Mouse (Mus musculus): ENCODE results near the gene Mgrn1.

Gene Mgrn1

DNA sequence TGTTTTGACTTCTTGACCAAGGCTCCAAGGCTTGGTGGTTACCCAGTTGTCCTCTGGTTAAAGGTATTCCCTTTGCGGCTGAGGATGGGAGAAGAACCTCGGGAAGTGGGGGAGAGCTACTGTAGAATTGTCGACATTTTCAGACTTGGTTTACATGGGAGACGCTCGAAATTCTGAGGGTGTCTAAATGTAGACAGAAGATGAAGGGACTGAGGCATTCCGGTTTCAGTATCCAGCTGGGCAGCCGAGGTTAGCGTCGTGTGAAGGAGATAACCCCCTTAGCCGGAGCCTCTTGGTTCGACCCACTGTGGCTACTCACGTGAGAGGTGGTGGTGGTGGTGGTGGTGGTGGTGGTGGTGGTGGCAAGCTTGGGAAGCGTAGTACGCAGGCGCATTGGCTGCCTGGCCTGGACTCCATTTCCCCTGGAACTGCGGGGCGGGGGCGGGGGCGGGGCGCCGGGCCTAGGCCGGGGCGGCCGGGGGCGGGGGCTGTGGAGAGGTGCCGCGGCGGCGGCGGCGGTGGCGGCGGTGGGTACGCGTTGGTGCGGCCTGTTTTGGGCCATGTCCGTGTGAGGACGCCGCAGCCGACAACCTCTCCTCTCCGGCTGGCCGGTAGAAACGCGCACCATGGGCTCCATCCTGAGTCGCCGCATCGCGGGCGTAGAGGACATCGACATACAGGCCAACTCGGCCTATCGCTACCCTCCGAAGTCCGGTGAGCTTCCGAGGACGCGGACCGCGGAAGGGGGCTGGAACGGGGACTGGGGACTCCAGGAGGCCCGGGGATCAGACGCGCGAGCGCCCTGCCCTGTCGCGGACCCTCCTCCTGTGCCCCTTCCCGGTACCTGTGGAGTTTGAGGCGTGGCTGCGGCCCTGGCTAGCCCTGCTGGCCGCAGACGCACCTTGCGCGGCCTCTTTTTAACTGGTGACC, at the start of gene Mgrn1:
Gene Mgrn1 (plus strand): TSS at position 490 of the 930 bp plus-strand sequence.
- peak; percentile 88 for DNase-seq

DNA sequence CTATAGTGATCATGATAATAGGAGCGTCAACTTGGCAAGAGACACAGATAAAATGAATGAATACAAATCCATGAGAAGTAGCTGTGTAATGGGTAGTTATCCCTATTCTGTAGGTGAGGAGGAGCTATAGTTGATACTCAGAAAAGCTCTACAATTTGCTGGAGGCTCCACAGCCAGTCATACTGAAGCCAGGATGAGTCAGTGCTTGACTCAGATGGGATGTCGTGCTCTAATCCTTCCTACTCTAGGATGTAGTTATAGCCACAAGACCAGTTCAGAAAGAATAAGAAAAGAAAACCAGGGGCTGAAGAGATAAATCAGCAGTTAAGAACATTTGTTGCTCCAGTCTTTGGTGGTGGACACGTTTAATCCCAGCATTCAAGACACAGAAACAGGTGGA, 48.4 kb upstream of the Mgrn1 start:
- no peak for DNase-seq

DNA sequence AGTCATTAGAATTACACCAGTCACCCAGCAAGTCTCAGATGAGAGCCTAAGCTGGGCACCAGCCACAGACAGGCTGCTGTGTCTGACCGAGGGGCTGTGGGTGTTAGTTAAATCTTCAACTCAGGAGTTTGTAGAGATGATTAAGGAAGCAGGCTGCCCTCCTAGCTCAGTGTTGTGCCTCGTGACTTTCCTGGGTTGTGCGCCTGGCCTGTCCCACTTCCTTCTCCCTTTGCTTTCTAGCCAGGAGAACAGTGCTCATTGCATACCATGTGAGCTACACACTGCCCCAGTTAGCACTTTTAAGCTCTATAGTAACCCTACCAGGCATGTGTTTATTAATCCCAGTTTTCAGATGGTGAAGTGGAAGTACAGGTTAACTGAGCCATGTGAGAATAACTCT, 46.5 kb upstream of the Mgrn1 start:
- DNase-seq = no peak

DNA sequence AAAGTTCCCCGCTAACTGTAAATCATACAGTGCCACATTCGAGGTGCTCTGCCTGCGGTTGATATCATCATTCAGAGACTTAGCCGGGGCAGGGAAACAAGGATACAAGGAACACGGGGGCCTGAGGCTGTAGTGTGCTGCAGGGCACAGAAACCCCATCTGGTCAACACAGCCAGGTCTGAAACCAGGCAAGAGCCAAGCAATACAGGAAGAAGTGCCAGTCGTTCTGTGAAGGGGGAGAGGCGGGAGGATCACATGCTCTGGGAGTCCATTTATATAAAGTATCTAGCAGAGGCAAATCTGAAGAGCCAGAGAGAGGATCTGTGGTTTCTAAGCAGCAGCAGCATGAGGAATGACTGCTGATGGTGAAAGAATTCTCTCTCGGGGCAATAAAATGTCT, 45.8 kb upstream of the Mgrn1 start:
- no peak for DNase-seq

DNA sequence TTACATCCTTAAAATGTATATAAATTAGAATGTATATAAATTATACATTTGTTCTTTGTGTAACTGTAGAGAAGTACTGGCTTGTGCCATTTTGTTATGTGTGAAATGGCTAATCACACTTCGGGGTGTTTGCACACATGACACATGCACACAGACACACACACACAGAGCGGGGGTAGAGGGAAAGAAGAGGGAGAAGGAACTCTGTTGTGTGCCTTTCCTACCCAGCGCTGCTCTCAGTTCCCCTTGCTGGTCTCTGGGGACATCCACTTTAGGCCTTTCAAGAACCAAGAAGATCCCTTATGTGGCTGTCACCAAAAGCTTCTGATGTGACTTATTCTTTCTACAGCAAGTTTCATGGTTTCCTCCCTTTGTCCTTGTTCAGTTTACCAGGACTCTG, 39.0 kb upstream of the Mgrn1 start:
- no peak for DNase-seq

DNA sequence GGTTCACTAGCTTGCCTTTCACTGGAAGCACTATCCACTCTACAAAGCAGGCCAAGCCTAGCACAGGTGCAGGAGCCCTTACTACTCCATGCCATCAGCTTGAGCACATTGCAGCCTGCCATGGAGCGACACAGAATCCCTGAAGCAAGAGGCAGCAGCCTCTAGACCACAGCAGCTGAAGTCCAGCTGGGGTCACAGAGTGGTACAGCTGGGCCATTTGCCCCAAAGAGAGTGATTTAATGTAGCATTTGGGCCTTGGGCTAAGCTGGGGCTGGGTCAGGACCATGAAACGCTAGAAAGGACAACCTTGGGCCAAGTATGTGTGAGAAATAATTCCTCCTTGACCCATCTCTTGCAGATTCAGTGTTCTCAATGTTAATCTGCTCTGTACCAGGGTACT, 38.0 kb upstream of the Mgrn1 start:
- no peak for DNase-seq

DNA sequence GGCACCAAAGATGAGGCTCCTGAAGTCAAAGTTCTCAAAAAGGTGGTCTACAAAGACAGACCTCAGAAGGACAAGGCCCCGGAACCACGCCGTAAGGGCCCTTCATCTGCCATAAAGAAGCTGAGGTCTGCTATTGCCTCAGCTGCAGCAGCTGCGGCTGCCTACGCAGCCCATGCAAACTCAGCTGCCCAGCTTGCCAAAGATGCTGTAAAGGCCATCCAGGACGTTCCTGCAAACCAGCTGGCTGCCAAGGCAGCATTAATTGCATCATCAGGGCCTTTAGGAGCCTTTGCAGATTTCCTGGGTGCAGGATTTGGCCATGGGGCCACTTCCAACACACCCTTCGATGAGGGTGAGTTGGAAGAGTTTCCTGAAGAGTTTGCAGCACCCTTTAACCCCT, 35.7 kb upstream of the Mgrn1 start:
- no peak for DNase-seq

DNA sequence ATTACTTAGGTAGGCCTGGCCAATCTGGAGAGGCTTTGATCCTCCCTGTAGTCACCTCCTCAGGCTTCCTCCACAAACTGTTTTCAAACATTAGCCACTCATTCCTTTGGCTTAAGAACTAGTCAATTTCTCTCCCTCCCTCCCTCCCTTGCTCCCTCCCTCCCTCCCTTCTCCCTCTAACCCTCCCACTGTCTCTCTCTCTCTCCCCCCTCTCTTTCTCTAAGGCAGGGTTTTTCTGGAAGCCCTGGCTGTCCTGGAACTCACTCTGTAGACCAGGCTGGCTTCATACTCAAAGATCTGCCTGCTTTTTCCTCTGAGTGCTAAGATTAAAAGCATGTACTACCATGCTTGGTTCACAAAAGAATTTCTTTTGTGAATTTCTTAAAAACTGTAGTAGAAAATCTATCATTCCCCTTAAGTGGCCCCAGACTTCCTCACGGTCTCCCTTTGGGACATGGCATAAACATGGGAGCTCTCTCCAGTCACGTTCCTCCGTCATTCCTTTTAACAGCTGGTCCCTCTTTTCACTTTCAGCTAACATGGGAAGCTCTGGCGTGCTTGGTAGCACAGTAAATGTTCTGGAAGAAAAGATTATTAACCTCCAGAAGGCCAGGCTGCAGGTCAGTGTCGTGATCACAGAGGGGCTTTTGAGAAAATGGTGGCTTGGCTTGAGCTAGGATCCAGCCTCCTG, 35.0 kb upstream of the Mgrn1 start:
- no peak for DNase-seq

DNA sequence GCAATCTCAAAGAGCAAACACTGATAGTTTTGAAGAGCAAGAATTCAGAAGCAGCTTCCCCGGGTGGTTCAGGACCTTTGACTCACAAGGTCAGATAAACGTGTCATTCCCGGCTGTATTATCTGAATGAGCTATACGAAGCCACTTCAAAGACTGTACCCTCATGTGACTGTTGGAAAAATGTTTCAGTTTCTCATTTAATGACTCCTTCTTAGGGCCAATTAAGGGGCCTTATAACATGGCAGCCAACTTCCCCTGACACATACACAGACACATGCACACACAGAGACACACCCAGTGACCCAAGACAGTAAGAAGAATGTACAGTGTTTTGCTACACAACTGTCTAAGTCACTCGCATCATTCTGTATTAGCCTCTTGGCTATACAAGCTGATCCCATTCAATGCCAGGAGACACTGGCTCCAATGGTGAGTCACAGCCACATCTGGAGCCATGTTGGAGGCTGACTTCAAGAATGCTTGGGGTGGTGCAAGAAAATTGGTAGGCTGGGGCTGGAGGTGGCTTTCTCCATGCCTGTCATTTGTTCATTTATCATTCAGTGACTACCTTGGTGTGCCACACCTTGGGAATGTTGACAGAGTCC, 30.9 kb upstream of the Mgrn1 start:
- DNase-seq = no peak

DNA sequence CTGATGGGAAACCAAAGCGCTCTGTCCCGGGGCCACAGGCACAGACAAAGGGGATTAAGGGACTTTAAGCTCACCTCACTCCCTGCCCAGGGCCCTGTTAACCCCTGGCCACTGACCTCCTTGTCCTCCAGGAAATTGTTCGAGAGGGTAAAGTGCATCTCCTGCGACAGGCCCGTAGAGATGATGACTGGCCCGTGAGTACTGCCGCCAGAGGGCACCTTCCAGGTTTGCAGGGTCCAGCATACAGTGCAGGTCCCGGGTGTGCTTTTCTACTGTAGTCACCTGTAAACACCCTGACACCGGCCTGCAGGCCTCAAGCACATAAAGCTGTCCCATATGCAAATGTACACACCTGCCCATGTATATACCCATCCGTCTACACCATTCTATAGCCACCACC, 24.7 kb upstream of the Mgrn1 start:
- peak; percentile 72 for DNase-seq

DNA sequence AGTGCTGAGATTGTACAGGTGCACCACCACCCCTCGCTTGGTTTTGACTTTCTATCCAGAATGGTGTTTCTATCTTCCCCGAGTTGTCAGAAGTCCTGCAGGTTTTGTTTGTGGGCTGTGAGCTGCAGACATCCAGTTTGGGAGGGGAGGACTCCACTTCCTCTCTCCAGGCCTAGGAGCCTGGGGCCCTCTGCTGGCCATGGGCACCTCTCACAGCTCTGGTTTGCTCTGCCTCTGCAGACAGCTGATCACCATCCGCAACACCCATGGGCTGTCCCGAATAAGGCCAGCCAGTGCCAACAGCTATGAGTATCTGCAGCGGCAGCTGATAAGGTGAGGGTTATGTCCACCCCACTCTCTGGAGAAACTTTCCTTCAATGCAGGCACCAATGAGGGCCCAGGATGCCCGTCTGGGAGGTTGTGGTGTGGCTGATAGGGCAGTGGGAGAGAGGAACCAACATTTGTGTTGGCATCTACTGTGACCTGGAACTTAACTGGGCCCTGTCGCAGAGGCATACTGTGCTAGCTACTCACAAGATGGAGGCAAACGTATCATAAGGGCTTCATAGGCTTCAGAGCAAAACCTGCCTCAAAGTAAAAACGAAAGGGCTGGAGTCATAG, 23.1 kb upstream of the Mgrn1 start:
- peak; percentile 72 for DNase-seq

DNA sequence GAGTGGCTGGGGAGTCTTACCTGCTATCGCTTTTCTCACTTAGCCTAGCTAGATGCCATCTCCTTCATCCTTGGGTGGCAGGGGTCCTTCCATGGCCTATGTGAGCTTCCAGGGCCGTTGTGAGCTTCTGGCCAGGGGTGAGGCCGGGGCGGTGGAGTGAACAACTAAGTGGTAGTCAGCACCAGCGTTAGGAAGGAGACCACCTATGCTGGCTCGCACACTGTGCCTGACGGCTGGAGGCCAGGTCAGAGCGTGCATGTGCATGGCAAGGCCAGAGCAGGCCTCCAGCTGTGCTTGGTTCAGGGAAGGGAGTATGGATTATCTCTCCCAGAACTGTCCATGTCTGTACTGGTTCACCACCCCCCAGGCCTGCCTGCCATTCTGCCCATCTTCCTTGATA, 22.3 kb upstream of the Mgrn1 start:
- no peak for DNase-seq

DNA sequence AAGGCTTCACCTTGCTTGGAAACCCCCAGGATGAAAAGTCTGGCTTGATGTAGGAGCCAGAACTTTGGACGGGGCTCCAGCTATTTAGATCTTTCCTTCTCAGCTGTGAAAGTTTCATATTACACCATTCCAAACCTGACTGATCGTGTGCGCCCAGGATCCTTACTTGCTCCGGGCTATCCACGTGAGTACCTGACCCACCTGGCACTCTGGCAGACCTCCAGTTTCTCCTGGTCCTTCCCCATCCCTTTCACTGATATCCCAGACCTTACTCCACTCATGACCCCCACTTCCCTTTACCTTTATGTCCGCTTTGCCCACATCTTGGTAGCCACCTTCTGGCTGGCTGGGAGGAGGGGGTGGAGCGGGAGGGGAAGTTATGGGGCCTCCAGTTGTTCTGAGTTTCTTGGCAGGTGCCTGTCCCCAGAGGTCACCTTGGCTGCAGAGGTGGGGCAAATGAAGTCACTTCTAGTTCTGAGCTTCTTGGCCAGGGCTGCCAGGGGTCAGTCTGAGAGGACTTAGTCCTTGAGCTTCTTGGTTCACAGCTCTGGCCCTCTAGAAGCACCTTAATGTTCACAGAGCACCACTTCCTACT, 19.9 kb upstream of the Mgrn1 start:
- peak; percentile 77 for DNase-seq

DNA sequence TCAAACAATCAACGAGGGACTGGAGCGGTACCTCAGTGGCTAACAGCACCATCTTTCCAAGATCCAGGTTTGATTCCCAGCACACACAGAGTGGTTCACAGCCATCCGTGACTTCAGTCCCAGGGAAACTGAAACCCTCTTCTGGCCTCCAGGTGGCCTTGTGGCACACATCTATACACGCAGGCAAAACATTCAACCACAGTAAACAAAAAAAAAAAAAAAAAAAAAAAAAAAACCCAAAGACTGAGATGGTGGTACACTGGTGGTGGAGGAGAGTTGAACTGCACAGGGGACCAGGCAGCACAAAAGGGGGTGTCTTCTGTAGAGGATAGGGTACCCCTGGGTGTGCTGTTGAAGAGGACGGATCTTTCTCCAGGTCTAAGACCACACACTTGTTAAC, 15.6 kb upstream of the Mgrn1 start:
- DNase-seq = no peak

DNA sequence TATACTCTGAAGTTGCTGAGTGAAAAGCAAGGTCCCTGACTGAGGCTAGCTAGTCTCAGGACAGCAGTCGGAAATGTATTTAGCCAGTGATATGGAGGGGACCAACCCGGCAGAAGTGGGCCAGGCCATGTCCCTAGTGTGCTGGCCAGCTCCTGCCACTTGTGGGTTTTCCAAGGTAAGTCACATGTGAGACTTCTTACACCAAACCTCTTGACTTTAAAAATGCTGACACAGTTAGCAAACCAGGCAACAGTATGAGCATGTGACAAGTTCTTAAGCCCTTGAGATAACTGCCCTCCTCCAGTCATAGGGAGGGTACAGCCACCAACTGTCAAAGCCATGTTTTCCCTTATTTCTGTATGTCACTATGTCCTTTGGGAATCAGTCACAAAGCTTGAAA, 14.1 kb upstream of the Mgrn1 start:
- no peak for DNase-seq

DNA sequence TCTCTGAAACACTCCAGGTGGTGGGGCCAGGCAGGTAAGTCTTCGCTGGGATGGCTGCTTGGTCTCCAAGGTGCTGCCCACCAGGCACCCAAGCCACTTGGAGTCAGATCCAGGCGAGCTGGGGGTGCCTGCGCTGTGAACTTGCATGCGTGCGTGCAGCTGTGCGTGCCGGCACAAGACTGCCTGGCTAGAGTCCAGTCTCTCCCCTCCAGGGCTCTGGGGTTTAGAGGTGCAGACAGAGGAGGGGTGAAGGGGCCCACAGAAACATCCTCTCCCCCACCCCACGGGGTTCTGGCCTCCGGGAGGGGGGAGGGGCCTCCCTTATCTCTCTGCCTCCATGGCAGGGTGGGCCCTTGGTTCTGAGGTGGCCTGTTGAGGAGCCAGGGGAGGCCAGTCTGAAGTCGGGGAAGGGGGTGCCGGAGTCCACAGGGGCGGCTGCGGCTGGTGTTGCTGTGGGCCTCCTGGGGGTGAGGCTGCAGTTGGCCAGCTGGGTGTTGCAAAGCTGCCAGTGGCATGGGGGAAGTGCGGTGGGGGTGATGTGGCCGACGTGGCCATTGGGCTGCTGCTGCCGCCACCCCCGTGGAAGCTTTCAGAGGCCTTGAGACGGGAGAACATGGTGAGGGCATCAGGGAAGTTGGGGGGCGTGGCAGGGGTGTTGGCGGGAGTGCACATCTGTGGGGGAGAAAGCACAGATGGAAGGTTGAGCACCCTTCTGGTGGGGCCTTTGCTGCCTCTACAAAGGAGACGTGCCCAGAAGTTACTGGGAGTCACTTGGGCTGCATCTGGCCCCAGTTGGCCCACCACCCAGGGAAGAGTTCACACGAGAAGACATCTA, 10.6 kb upstream of the Mgrn1 start:
- DNase-seq = no peak

DNA sequence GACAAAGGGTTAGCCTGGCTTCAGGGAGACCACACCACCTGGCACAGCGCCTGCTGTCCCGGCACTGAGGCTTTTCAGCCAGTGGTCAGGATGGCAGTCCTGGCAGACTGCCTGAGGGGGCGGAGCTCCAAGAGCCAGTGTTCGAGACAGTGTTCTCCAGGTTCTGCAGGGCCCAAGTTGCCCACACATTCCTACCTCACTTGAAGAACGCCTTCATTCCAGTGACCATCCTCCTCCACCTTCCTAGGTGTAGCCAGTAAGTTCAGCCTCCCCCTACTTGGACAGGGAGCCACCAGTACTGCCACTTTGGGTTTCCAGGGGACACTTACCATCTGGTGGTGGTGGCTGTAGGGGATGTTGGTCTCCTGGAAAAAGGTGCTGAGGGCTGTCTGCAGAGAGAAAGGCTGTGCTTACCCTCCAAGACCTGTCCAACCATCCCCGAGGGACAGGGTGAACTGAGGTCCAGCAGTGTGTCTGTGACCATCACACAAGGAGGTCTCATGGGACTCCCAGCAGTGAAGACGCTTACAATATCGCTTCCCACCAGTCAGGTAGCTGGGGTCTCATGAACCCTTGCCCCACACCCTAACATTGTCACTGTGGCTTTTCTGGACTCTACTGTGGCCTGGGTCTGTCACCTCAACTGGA, 9.9 kb upstream of the Mgrn1 start:
- peak; percentile 87 for DNase-seq

DNA sequence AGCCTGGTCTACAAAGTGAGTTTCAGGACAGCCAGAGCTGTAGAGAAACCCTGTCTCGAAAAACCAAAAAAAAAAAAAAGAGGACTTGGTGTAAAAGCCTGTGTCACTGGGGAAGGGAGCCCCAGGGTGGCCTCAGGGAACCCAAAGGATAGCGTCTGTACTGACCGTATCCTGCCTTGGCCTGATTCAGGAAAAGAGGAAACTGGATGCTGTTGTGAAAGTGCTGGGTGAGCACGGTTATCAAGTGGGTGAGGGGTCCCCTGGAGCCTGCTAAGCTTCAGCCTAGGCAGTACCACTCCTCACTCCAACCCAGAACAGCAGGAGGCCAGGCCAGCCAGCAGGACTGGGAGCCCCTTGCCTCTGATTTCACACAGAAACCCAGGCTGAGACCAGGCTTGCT, 8.9 kb upstream of the Mgrn1 start:
- no peak for DNase-seq

DNA sequence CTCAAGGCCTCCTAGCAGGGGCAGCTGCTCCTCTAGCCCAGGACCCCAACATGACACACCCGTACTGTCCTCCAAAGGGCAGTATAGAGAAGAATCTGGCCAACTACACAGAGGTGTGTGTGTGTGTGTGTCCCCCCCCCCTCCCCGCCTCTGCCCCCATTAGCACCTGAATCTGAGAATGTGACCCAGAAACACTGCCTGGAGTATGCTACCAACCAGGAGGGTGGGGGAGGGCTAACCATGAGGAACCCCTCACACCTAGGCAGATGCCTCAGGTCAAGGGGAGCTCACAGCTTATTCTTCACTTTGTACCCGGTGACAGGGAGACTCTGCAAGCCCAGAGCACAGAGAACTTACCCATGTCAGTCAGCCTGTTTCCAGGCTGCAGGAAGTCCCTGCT, 8.3 kb upstream of the Mgrn1 start:
- DNase-seq = no peak

DNA sequence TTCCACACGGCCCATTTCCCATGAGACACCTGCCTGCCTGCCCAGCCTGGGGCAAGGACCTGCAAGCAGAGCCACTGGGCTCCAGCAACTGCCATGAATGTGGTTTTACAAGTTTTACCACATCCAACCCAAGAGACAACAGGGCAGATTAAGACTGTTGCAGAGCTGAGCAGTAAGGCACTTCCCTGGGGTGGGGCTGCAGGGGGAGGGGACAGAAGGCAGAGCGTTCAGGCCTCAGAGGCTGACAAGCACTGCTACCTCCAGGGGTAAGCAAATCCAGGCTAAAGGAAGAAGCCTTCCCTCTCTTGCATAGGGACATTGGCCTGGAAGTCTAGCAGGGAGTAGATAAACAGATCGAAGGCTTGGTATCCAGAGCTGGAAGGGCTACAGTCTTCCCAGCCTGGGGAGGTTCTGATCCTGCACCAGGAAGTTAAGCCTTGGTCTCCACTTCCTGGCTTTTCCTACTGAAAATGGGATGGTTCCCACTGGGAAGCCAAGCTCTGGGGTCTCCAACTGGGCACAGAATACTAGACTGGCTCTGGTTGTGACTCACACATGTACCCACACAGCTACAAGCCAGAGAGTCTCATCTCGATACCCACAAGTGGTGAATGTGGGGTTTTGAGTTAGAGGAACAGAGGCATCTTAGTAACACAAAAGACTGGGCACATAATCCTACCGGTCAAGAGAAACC, 7.7 kb upstream of the Mgrn1 start:
- no peak for DNase-seq

DNA sequence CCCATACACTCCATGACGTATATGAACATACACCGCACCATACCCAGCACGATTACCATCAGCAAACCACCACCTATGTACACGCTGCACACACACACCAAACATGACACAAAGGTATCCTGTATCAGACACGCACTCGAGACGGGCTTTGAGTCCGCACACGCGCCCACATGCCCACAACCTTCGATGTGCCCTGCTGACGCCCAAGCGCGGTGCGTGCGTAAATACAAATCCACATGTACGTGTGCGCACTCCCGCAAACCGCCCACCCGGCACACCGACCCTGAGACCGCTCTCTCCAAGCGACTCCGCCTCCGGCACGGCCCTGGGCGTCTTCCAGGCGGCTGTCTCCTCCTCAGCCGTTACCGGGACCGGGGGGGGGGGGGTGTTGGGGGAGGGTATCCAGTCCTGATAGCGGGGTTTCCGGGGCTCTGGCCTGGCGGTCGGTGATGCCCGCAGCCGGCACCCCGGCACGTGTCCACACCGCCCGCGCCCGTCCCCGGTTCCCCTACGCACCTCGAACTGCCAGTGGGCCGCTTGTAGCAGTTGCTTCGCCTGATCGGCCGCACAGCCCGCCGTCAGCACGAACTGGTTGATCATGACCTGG, 6.8 kb upstream of the Mgrn1 start:
- DNase-seq = no peak

All from kidney, adult 18-20 months (tissue).